Mouse (Mus musculus) kidney, adult 11 months (tissue): Measurements from ENCODE around the gene D11Wsu47e.
A peak's percentile ranks its signal among the peaks of the same experiment; 100 is the strongest.

Source experiments
- DNase-seq: peaks from one replicate; pipeline ENCODE4 v3.0.0; 2022

D11Wsu47e gene

GRCm38 (mm10) chr11:113708629-113709213 is 24.5 kb downstream of the D11Wsu47e start:
- DNase-seq: no peak

DNA sequence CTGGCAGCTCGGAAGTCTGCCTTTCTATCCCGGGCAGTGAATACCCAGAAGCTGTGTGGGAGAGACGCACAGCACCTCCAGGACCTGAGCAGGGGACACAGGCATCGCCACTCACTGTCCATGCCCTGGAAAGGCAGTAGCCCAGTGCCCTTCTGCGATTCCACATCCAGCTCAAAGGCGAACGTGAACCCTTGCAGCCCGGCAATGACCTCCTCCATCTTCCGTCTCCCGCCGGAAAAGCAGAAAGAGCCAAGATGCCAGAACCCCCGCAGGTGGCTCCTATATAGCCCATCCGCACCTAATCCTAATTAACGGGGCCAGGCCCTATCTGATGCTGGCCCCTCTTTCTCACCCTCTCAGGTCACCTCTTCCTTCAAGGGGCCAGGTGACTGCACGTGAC is 25.1 kb downstream of the D11Wsu47e start:
- DNase-seq: no peak

DNA sequence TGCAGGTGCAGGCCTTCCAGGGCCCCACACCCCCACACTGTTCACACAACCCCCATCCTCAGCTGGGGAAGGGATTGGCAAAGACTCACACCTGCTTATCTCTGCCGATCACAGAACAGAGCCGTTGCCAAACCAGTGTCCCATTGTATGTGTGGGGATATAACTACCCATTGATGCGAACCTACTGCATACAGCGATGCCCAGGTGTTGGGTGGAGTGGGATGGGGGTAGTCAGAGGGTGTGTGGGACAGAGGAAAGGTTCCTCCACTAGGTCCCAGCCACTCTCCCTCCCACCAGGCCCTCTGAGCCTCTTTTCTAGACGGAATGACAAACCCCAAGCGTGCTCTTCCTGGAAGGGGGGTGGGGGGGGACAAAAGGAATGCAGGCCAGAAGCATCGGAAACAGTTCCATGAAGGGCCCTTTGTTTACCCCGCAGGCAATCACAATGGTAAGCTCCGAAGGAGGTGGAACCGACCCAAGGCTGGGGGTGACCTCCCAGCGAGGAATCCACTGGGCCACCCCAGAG is 25.6 kb downstream of the D11Wsu47e start, which contains the start of gene Cpsf4l:
TSS of gene Cpsf4l (minus strand) at position 287 of the 526 bp plus-strand sequence.
- DNase-seq: no peak

- DNase-seq: no peak
These were observed 26.1 kb downstream of the D11Wsu47e start for GRCm38 (mm10) chr11:113710257-113710777.

- DNase-seq: no peak
These were observed 26.8 kb downstream of the D11Wsu47e start for GRCm38 (mm10) chr11:113711061-113711460.

GRCm38 (mm10) chr11:113715078-113715674 is 31.0 kb downstream of the D11Wsu47e start:
- no peak for DNase-seq

DNA sequence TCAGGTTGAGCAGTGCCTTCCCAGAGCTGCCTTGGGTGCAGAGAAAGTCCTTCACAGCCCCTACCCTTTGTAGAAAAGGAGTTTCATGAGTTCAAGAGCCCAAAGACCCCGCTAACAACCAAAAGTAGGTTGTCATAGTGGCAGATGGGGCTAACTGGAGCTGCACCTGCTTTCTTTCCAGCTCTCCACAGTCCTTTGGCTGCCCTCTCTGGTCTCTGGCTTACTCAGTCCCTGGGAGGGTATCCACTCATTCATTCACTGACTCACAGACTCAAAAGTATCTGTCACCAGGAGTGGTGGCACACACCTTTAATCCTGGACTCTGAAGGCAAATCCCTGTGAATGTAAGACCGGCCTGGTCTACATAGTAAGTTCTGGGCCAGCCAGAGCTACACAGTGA is 31.9 kb downstream of the D11Wsu47e start:
- no peak for DNase-seq

DNA sequence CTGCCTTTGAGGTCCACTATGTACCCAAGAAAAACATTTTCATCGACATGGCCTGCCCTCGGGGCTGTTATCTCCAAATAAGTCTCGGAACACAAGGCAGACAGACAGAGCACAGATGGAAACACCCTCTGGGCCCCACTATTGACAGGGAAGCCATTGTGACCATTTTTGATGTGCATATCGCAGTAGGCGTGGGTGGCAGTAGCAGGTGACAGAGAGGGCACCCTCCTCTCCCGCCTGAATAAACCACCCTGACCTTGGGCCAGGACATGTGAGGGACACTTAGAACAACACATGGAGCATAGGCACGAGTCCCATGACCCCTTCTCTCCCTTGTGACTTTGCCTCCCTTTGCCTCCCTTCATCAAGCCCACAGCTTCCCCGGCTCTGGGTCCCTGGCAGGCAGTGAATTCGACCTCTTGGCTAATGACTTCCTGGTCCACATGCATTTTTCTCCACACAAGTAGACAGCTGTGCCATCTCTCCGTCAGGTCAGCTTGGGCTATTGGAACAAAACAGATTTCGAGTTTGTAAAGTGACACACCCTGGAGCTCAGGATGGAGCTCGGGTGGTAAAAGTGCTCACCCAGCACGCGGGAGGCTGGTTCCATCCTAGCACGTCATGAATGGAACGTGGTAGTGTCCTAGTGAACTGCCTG is 33.7 kb downstream of the D11Wsu47e start:
- no peak for DNase-seq

DNA sequence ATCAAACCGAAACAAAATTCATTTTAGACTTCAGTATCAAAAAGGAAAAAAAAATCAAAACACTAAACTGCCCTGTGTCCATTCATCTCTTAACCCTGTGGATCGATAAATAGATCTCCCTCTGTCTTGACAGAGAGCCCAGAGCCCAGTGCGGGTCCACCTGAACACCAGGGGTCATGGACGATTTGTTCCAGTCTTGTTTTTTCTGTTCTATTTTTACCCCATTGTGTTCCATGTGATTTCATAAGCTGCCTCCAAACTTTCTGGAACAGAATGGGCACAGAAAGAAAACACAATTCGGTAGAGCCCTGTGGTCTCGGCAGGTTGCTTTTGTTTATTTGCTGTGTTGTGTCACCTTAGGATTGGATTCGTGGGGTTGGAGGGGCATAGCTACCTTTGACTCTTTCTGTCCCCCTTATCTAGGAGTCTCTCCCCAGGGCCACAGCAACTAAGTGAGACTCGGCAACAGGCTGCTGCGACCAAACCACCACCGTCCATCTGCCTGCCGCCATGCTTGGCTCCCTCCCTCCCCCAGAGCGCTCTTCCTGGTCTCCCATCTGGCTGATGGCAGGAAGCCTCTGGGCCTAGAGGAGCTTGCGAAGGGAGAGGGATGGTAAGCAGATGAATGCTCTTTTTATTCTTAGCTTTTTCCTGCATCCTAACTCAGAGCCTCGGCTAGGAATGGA is 38.3 kb downstream of the D11Wsu47e start:
- no peak for DNase-seq

DNA sequence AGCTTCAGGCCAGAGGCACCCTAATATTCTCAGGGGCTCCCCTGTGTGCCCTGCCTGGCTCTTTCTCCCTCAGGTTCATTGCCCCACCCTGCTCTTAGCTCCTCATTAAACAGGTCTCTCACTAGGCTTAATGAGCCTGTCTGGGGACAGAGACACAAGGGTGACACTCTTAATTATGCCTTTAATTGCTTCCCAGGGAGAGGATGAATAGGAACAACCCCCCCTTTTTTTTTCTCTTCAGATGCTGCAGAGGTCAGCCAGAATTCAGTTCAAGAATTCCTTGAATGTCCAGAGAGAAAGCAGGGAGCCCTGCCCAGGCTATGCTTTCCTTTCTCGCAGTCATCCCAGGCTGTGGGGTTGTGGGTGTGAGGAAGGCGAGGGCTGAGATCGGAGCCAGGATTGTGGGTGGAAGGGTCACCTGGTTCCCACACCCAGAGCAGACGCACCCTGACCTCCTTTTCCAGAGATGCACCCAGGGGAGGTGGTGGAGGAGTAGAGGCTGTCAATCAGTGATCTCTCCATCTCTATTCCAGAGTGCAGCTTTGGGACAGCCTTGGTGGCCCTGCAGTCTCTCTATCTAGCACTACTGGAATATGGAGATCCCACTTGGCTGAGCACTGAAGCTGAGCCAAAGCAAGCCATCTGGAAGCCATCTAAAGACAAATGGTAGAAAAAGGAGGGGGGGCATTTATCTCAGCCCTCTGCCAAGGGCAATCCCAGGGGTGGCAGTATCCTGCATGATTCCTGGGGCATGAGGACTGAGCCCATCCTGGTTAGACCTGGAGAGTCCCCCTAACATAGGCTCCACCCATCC is 41.2 kb downstream of the D11Wsu47e start:
- peak; percentile 38 for DNase-seq

DNA sequence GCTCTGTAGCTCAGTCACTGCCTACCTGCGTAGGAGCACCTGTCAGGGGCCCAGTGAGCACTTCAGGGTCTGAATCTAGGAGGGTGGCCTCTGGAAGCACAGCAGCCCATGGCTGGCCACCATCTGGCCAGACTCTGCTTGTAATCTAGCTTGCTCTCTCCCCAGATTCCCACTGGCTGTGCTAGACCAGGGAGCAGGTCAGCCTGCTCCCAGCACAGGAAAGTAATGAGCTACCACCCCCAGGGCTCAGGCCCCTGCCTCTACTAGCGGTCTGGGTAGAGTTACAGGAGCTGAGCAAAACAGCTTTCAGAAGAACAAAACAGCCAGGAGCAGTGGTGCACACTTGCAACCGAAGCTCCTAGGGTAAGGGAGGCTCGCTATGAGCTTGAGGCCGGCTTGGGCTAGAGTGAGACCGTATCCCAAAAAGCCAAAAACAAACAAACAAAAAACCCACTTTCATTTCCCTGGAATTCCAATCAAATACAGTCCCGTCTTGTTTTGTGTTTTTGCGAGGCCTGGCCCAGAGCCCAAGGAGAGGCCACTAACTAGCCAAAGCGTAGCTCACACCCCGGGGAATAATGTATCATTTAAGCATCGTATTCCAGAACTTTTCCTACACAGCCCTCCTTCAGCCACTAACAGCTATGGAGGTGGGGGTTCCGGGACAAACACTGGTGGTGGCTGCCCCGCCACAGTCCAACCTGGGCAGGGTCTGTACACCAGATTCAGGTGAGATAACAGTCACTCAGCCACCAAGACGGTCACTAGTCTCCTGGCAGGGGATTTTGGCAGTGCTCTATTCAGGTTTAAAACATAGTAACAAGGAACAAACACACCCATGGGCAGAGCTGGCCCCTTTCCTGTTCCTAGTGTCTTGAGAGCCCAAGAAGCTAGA is 43.0 kb downstream of the D11Wsu47e start:
- DNase-seq: no peak

DNA sequence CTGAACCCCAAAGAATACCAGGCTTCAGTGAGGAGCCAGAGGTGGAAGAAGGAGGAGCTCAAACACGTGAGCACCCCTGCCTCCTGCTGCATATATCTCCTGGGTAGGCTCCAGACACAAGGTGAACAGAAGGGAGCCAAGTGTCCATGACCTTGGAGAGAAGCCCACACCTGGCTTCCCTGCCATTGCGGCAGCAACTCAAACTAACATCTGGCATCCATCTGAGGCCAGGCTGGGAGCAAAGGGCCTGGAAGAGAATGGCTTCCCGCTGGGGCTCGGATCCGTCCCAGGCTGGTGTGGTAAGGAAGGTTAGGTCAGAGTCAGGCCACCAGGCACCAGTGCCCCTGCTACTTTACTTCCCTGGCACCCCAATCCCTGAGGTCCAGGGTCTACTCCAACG is 43.8 kb downstream of the D11Wsu47e start:
- DNase-seq: no peak

DNA sequence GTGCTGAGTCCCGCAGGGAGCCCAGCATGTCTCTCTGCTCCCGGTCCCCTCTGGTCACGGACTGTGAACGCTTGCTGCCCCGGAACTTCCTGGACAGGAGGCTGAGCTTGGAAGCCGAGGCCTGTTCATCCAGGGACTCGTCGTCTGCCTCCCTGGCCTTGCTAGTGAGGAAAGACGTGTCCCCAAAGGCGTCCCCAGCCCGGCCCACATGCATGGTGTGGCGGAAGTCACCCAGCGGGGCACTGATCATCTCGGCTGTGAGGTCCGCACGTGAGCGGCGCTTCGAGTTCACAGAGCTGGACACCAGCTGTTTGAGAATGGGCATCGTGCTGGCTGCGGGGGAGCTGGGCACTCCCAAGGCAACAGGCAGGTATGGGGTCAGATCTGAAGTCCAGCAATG is 45.0 kb downstream of the D11Wsu47e start:
- no peak for DNase-seq

DNA sequence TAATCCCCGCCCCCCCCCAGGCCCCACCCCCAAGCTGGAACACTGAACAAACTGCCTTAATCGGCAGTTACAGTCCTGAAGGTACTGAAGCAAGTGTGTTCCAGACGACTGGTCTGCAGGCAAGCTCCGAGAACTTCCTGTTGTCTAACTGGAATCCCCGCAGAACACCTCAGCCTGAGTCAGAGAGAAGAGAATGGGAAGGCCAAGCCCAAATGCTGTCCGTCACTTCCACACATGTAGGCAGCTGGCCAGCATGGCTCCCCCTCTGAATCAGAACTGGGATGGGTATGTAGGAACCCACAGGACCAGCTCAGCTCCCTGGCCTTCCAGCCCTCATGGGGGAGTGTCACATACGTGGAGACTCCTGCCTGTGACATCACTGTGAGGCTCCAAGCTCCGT is 45.7 kb downstream of the D11Wsu47e start:
- peak; percentile 47 for DNase-seq

DNA sequence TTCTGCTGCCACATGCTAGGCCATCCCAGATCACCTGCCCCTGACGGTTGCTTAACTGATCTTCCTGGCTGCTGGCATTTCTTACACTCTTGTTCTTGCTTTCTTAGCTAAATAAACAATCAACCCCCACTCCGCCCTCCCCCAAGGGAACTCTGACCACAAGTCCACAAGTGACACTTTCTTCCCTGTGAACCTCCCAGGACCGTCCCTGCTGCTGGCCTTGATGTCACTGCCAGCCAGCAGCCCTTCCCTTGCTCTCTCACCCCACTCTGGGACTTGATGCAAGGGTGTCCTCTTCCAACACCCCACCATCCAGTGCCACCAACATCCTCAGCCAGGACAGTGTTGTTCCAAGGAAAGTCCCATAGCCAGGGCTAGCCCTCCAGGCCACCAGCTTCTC is 46.7 kb downstream of the D11Wsu47e start:
- DNase-seq: peak; percentile 43

DNA sequence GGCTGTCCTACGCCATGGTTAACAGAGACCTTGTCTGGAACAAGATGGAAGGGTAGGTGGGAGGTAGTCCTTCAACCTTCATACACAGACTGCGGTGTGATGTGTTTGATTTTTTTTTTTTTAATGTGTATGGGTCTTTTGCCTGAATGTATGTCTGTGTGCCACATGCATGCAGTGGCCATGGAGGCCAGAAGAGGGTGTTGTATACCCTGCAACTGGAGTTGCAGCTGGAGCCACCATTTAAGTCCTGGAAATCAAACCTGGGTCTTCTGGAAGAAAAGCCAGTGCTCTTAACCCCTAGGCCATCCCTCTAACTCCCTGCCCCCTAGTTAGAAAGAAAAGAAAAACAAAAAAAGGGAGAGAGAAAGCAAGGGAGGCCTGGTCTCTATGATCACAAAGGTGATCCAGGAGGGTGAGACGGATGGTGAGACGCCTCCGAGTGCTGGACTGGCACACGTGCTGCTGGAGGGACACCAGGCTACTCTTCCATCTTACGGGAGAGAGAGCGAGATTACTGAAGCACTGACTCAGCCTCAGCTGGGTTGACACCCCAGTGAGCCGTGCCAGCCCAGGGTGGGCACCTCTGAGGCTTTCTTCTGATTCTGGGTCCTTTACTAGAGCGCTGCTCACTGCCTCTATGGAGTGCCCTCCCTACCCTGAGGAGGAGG is 47.9 kb downstream of the D11Wsu47e start:
- no peak for DNase-seq

DNA sequence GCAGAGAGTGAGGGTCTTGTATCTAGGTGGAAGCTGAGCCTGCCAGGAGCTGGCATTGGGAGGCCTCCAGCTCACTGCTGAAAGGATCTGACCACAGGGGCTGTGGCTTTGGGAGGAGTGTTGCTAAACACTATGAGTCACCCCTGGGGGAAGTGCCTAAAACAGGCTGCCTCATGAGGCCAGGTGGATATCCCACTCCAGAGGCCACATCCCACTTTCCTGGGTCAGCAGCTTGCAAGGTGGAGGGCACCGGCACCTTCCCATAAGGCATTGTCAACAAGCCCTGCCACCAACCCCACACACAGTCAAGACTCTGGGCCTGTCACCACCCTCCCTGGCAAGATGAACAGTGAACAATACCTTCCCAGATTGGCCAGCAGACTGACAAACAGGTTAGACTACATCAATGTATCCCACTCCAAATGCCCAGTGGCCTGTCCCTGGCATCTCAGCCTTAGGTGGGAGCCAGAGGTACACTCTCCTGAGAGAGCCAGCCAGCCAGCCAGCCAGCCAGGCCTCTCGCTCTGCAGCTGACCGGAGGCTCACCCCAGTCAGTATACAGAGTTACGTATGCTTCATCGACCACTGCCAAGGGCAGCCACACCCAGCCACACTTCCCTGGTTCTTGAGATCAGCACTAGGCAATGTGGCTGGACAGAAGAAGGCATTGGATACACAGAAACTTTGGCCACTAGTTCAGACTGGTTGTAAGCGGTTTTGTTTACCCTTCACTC is 49.6 kb downstream of the D11Wsu47e start:
- DNase-seq: peak; percentile 64

DNA sequence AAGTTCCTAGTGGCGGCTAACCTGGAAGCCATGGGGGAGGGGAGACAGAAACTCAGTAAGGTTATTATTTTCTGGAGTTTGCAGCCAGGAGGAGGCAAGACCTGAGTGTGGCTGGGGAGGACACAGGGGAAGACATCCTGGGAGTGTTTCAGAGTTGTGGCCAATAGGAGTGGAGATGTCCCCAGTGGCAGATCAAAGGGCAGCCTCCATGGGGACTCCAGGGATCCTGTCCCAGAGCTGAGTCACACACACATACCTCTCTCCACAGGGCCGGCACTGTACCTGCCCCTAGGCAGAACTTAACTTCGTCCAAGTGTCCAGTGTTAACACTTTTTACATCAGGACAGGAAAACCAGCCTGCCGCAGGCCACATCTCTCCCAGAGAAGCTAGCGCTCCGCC is 50.9 kb downstream of the D11Wsu47e start:
- peak; percentile 63 for DNase-seq

DNA sequence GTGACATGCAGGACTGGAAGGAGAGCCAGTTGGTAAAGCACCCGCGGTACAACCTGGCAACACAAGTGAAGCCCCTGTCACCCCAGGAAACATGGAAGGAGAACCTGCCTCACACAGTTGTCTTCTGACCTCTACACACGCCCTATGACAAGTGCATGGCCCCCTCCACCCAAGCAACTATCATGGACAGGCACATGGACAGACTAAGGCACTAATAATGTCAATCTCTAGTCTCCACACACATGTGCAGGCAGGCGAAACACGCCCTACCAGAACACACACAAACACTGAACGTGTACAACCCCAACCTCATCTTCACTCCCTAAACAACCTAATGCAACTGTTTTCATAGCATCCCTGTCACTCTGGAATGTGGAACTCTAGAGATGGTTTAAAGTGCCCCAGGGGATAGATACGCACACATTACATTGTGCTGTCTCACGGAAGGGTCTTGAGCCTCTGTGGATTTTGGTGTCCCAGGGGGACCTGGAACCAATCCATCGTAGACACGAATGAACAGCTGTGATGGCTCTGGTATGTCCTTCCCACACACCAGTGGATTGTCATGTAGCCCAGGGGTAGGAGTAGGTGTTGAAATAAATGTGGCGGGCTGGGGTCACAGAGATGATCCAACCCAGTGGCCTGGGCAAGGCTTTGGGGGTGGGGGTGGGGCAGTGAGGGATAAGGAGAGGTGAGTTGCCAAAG is 52.8 kb downstream of the D11Wsu47e start:
- no peak for DNase-seq

- DNase-seq: no peak
These were observed 53.3 kb downstream of the D11Wsu47e start for GRCm38 (mm10) chr11:113737553-113737854.
